Comparison of ENCODE assay signal across 11 mouse cellular contexts in genomic region chr4:106935583-106935935, GRCm38 (mm10). TPM values are rescaled to one million over a fixed set of nuclear protein-coding genes. Genes with fewer than 3 reads are reported as not detected.
DNase-seq lines count a peak whose midpoint lies in the region; ATAC-seq and TF ChIP-seq lines count a peak whose summit lies in the region.
"Had no signal": no experiment of that assay in that cellular context is flagged by ENCODE, and none has a peak within 500 bp of the region (broad histone marks: within the 10 kb centered on the region; RNA-seq: fewer than 3 reads in every experiment).

No protein-coding gene starts in this region.

- H3K9me3 ChIP-seq in embryonic facial prominence, embryonic 12.5 days = no peaks in the 10 kb centered on the region
- H3K9me3 ChIP-seq in hindbrain, embryonic 16.5 days (ENCODE audit: control insufficient read depth, low read length) = no peaks in the 10 kb centered on the region
- H3K9me3 ChIP-seq in midbrain, embryonic 16.5 days (replicated peaks; ENCODE audit: control insufficient read depth, low read length, poor library complexity, severe bottlenecking) = no peaks in the 10 kb centered on the region
- H3K9me3 ChIP-seq: heart, embryonic 13.5 days; stomach, embryonic 15.5 days had no signal

- TF ChIP-seq CTCF in layer of hippocampus, adult 2 months (conservative IDR thresholded peaks at IDR 0.05) = no peak

- no peak overlapping the region for H3K4me2 ChIP-seq in embryonic facial prominence, embryonic 12.5 days (replicated peaks)
- no peak overlapping the region for H3K4me2 ChIP-seq in hindbrain, embryonic 16.5 days (ENCODE audit: low read length)
- no peak overlapping the region for H3K4me2 ChIP-seq in midbrain, embryonic 16.5 days (ENCODE audit: low read length)
- H3K4me2 ChIP-seq: heart, embryonic 13.5 days; stomach, embryonic 15.5 days had no signal

- no peak overlapping the region for H3K4me3 ChIP-seq in layer of hippocampus, adult 2 months
- no peak overlapping the region for H3K4me3 ChIP-seq in embryonic facial prominence, embryonic 12.5 days
- H3K4me3 ChIP-seq in hindbrain, embryonic 16.5 days (ENCODE audit: low read length) = no peak overlapping the region
- H3K4me3 ChIP-seq in midbrain, embryonic 16.5 days (ENCODE audit: low read depth, low read length) = no peak overlapping the region
- H3K4me3 ChIP-seq: heart, embryonic 13.5 days; stomach, embryonic 15.5 days had no signal

- peaks cover 79% of the 10 kb centered on the region for H3K4me1 ChIP-seq in embryonic facial prominence, embryonic 12.5 days
- H3K4me1 ChIP-seq in hindbrain, embryonic 16.5 days (ENCODE audit: control insufficient read depth, insufficient read depth, low read depth, low read length) = peaks cover 57% of the 10 kb centered on the region
- H3K4me1 ChIP-seq in midbrain, embryonic 16.5 days (ENCODE audit: control insufficient read depth, insufficient read depth, low read length) = peaks cover 64% of the 10 kb centered on the region

- H3K9ac ChIP-seq in embryonic facial prominence, embryonic 12.5 days = peak overlapping the region; percentile 7; the same call in 1 of the 2 replicates
- H3K9ac ChIP-seq in hindbrain, embryonic 16.5 days (ENCODE audit: low read depth, low read length) = peak overlapping the region; percentile 25; the same call in 1 of the 2 replicates
- H3K9ac ChIP-seq in midbrain, embryonic 16.5 days (ENCODE audit: low read depth, low read length) = peak overlapping the region; percentile 15; the same call in 1 of the 2 replicates
- H3K9ac ChIP-seq: stomach, embryonic 15.5 days had no signal

- no peak for DNase-seq in layer of hippocampus, adult 2 months (ENCODE audit: low spot score in 2 of 2)
- no peak for DNase-seq in layer of hippocampus, adult 9-10 months (ENCODE audit: low spot score)
- DNase-seq in right cerebral cortex, adult 18-20 months = no peak
- DNase-seq in adrenal gland, adult 2 months = no peak
- no peak for DNase-seq in c-Kit-positive CD71-positive TER-119-positive erythroid progenitor cells, embryonic 14.5 days (ENCODE audit: low spot score)
- DNase-seq: lung, postnatal 10 days had no signal

- no peaks in the 10 kb centered on the region for H3K27me3 ChIP-seq in embryonic facial prominence, embryonic 12.5 days
- no peaks in the 10 kb centered on the region for H3K27me3 ChIP-seq in hindbrain, embryonic 16.5 days (replicated peaks; ENCODE audit: control insufficient read depth, insufficient read depth, low read length)
- H3K27me3 ChIP-seq in midbrain, embryonic 16.5 days (ENCODE audit: control insufficient read depth, insufficient read depth, low read depth, low read length) = no peaks in the 10 kb centered on the region
- H3K27me3 ChIP-seq: heart, embryonic 13.5 days; stomach, embryonic 15.5 days had no signal

- peaks cover 65% of the 10 kb centered on the region for H3K36me3 ChIP-seq in embryonic facial prominence, embryonic 12.5 days
- 0 out of 2 replicates have a peak, but pooled peaks cover 2% of the 10 kb centered on the region for H3K36me3 ChIP-seq in hindbrain, embryonic 16.5 days (ENCODE audit: control insufficient read depth, insufficient read depth, low read length)
- no peaks in the 10 kb centered on the region; the same call in 1 of the 2 replicates for H3K36me3 ChIP-seq in midbrain, embryonic 16.5 days (ENCODE audit: control insufficient read depth, insufficient read depth, low read length)

- ATAC-seq in embryonic facial prominence, embryonic 12.5 days (ENCODE audit: insufficient number of reproducible peaks, insufficient read depth, low FRiP score, low TSS enrichment) = no peak
- peak; percentile 24; the same call in 1 of the 2 replicates for ATAC-seq in hindbrain, embryonic 16.5 days
- ATAC-seq in midbrain, embryonic 16.5 days = peak; percentile 8; the same call in 1 of the 2 replicates

- WGBS in embryonic facial prominence, embryonic 12.5 days = 21% methylated on average over 2 of the region's 2 CpGs
- WGBS in hindbrain, embryonic 16.5 days = 11% methylated on average over 1 of the region's 2 CpGs
- whole genome bisulfite sequencing in midbrain, embryonic 16.5 days = 0% methylated on average over 2 of the region's 2 CpGs

- H3K27ac ChIP-seq in layer of hippocampus, adult 2 months = peak overlapping the region; percentile 6
- peak overlapping the region; percentile 32; the same call in 1 of the 2 replicates for H3K27ac ChIP-seq in embryonic facial prominence, embryonic 12.5 days
- peak overlapping the region; percentile 51; the same call in 1 of the 2 replicates for H3K27ac ChIP-seq in hindbrain, embryonic 16.5 days (ENCODE audit: low read depth, low read length)
- peak overlapping the region; percentile 59 for H3K27ac ChIP-seq in midbrain, embryonic 16.5 days (ENCODE audit: low read length)
- H3K27ac ChIP-seq: stomach, embryonic 15.5 days had no signal

RNA-seq across cellular contexts. Expression of gene Ssbp3, which starts 25.1 kb away (rescaled TPM):
- total RNA-seq in layer of hippocampus, adult 2 months (2021) = 100 to 1,000 TPM; 157 TPM
- 275 and 279 TPM in 2 replicates for polyA plus RNA-seq in embryonic facial prominence, embryonic 12.5 days (2016; fragmentation: Nextera tagmentation; extraction: Ambion mirVana)
- polyA plus RNA-seq in hindbrain, embryonic 16.5 days (2015; fragmentation: Nextera tagmentation; extraction: Ambion mirVana) = 82.9 and 115 TPM in 2 replicates
- 129 and 164 TPM in 2 replicates for polyA plus RNA-seq in midbrain, embryonic 16.5 days (2015; fragmentation: Nextera tagmentation; extraction: Ambion mirVana)
- 10 to 100 TPM; 73.9 to 88.5 TPM for total RNA-seq in adrenal gland, adult 2 months (2021)
- 54.3 and 85.0 TPM in 2 replicates for polyA plus RNA-seq in adrenal gland, adult 2 months (2012; rRNA removed)

Comparison
In these comparisons a context has a peak if more than half of its experiments do, and no peak if none do; other contexts are left out.
1. H3K27ac ChIP-seq: peak in every context shown above with its lines; median percentile 59 in midbrain, embryonic 16.5 days; 51 in hindbrain, embryonic 16.5 days; 32 in embryonic facial prominence, embryonic 12.5 days; 6 in layer of hippocampus, adult 2 months.